Mouse (Mus musculus) liver, postnatal 0 days (tissue): Measurements from ENCODE around the gene Npnt. TPM values are rescaled to one million over a fixed set of nuclear protein-coding genes. Genes with fewer than 3 reads are reported as not detected.

Experiments used
- ATAC-seq: fragments of 200-750 bp; cut with Nextera tagmentation; 2 replicates; pipeline ENCODE4 v1.8.0; 2017; ENCODE audit warnings: mild to moderate bottlenecking, moderate library complexity
- DNase-seq: peaks from one replicate; pipeline ENCODE4 v3.0.0-alpha.2; 2016
- H3K27ac ChIP-seq: fragments of 300-500 bp; sonication (generic); 2 replicates; pipeline ENCODE4 v1.5.1; 2014; ENCODE audit warnings: antibody characterized with exemption, moderate library complexity, mild to moderate bottlenecking, low read depth
- H3K27me3 ChIP-seq: fragments of 300-500 bp; sonication (generic); 2 replicates; pipeline ENCODE4 v1.6.1; 2014; ENCODE audit warnings: low read length, control low read depth, mixed read lengths; ENCODE audit not compliant: insufficient read depth
- H3K36me3 ChIP-seq: fragments of 300-500 bp; sonication (generic); replicated peaks from 2 replicates; pipeline ENCODE4 v1.6.1; 2014; ENCODE audit warnings: mild to moderate bottlenecking, control low read depth, low read length, moderate library complexity, mixed read lengths; ENCODE audit not compliant: insufficient read depth
- H3K4me1 ChIP-seq: fragments of 300-500 bp; sonication (generic); 2 replicates; pipeline ENCODE4 v1.6.1; 2014; ENCODE audit warnings: antibody characterized with exemption, mild to moderate bottlenecking, control low read depth; ENCODE audit not compliant: insufficient read depth
- H3K4me2 ChIP-seq: fragments of 300-500 bp; sonication (generic); 2 replicates; pipeline ENCODE4 v1.6.1; 2014; ENCODE audit warnings: low read depth, mild to moderate bottlenecking, low read length, moderate library complexity, mixed read lengths
- H3K4me3 ChIP-seq: fragments of 300-500 bp; sonication (generic); 2 replicates; pipeline ENCODE4 v1.5.1; 2014; ENCODE audit warnings: low read depth, low read length
- H3K9ac ChIP-seq: fragments of 300-500 bp; sonication (generic); replicated peaks from 2 replicates; pipeline ENCODE4 v1.6.1; 2014; ENCODE audit warnings: mild to moderate bottlenecking, moderate library complexity
- H3K9me3 ChIP-seq: fragments of 300-500 bp; sonication (generic); 2 replicates; pipeline ENCODE4 v1.6.1; 2016; ENCODE audit warnings: mild to moderate bottlenecking, control low read depth, low read length, mixed read lengths
- CTCF ChIP-seq: sonication (generic); IDR thresholded peaks from 2 replicates; pipeline ENCODE4 v1.5.1; 2016; ENCODE audit warnings: antibody characterized with exemption, low read depth
- EP300 ChIP-seq: IDR thresholded peaks from 2 replicates; pipeline ENCODE4 v1.6.1; 2016; ENCODE audit warnings: antibody characterized with exemption, low read depth, mild to moderate bottlenecking
- WGBS: fragments of 180-500 bp; shearing (Covaris S2); extraction: QIAGEN DNeasy Blood & Tissue Kit; methylation state at CpG from one replicate; pipeline ENCODE4 v1.1.7; 2014; ENCODE audit not compliant: insufficient replicate concordance; 5-methylcytosine and 5-hydroxymethylcytosine counted together
- polyA plus RNA-seq: library from polyadenylated mRNA; unstranded; fragments of >200 nt; fragmentation: Nextera tagmentation; extraction: Ambion mirVana; gene quantifications from 2 replicates; pipeline ENCODE4 v1.2.1, GENCODE M21; 2015

Npnt gene
- polyA plus RNA-seq, 1 experiment from 2014 or later: 10.4 TPM

- DNase-seq (peak; percentile 44), ATAC-seq (peak; percentile 64)
- H3K27ac ChIP-seq: peak overlapping the region; percentile 16; the same call in 1 of the 2 replicates
- H3K9me3 ChIP-seq: no peaks in the 10 kb centered on the region
- peak overlapping the region; percentile 62 for H3K4me3 ChIP-seq
- peak overlapping the region; percentile 85 for H3K4me2 ChIP-seq
- no peaks in the 10 kb centered on the region for H3K4me1 ChIP-seq
- H3K9ac ChIP-seq: peak overlapping the region; percentile 61
- TF ChIP-seq EP300 (no peak), CTCF (no peak)
- peaks cover 15% of the 10 kb centered on the region for H3K27me3 ChIP-seq
- H3K36me3 ChIP-seq: no peaks in the 10 kb centered on the region; the same call in 1 of the 2 replicates
- WGBS: under 1% methylated on average over 26 of the region's 26 CpGs
These were observed 706 bp downstream of the Npnt start for GRCm38 (mm10) chr3:132949380-132949790.

GRCm38 (mm10) chr3:132948298-132948795, 1.7 kb downstream of the Npnt start:
- H3K27ac ChIP-seq: no peak overlapping the region
- peak overlapping the region; percentile 29; the same call in 1 of the 2 replicates for H3K4me2 ChIP-seq
- 41% methylated on average over 7 of the region's 7 CpGs for WGBS
- no peak overlapping the region for H3K4me3 ChIP-seq
- no peak overlapping the region for H3K9ac ChIP-seq
- TF ChIP-seq CTCF: no peak
- TF ChIP-seq EP300: no peak
- no peaks in the 10 kb centered on the region; the same call in 1 of the 2 replicates for H3K36me3 ChIP-seq
- ATAC-seq: no peak
- DNase-seq: no peak
- H3K27me3 ChIP-seq: peaks cover 15% of the 10 kb centered on the region
- H3K9me3 ChIP-seq: no peaks in the 10 kb centered on the region
- no peaks in the 10 kb centered on the region for H3K4me1 ChIP-seq

- H3K36me3 ChIP-seq: no peaks in the 10 kb centered on the region; the same call in 1 of the 2 replicates
- DNase-seq: no peak
- no peaks in the 10 kb centered on the region for H3K9me3 ChIP-seq
- peaks cover 15% of the 10 kb centered on the region for H3K27me3 ChIP-seq
- ATAC-seq: no peak
- no peaks in the 10 kb centered on the region; the same call in 1 of the 2 replicates for H3K4me1 ChIP-seq
- no peak overlapping the region for H3K4me3 ChIP-seq
- H3K9ac ChIP-seq: no peak overlapping the region
- no peak overlapping the region for H3K27ac ChIP-seq
- 77% methylated on average over 5 of the region's 5 CpGs for WGBS
- TF ChIP-seq EP300 (no peak), CTCF (no peak)
- H3K4me2 ChIP-seq: no peak overlapping the region
These were observed 4.0 kb downstream of the Npnt start for GRCm38 (mm10) chr3:132946086-132946485.

- H3K9me3 ChIP-seq: no peaks in the 10 kb centered on the region
- no peak for ATAC-seq
- DNase-seq: no peak
- no peak overlapping the region for H3K27ac ChIP-seq
- no peak overlapping the region for H3K4me2 ChIP-seq
- peaks cover 15% of the 10 kb centered on the region for H3K27me3 ChIP-seq
- no peak overlapping the region for H3K4me3 ChIP-seq
- no peaks in the 10 kb centered on the region; the same call in 1 of the 2 replicates for H3K4me1 ChIP-seq
- no peaks in the 10 kb centered on the region; the same call in 1 of the 2 replicates for H3K36me3 ChIP-seq
- 69% methylated on average over 7 of the region's 7 CpGs for WGBS
- no peak for TF ChIP-seq CTCF
- TF ChIP-seq EP300: no peak
- H3K9ac ChIP-seq: no peak overlapping the region
These were observed 4.4 kb downstream of the Npnt start for GRCm38 (mm10) chr3:132945669-132946068.

- DNase-seq (no peak), ATAC-seq (no peak)
- Histone ChIP-seq H3K4me2 (no peak overlapping the region), H3K9ac (no peak overlapping the region), H3K4me3 (no peak overlapping the region), H3K27ac (no peak overlapping the region), H3K36me3 (no peaks in the 10 kb centered on the region; the same call in 1 of the 2 replicates), H3K27me3 (peaks cover 11% of the 10 kb centered on the region), H3K9me3 (no peaks in the 10 kb centered on the region), H3K4me1 (no peaks in the 10 kb centered on the region; the same call in 1 of the 2 replicates)
- TF ChIP-seq CTCF (no peak), EP300 (no peak)
- WGBS: 72% methylated on average over 3 of the region's 3 CpGs
These were observed 5.5 kb downstream of the Npnt start for GRCm38 (mm10) chr3:132944609-132945008.

- WGBS: 65% methylated on average over 7 of the region's 7 CpGs
- TF ChIP-seq EP300: no peak
- no peak for TF ChIP-seq CTCF
- no peak for ATAC-seq
These were observed 5.9 kb downstream of the Npnt start for GRCm38 (mm10) chr3:132944193-132944592.

More at GRCm38 (mm10) chr3:132944193-132944592, 5.9 kb downstream of the Npnt start:
- Histone ChIP-seq H3K36me3 (no peaks in the 10 kb centered on the region; the same call in 1 of the 2 replicates), H3K9ac (no peak overlapping the region), H3K27me3 (peaks cover 8% of the 10 kb centered on the region), H3K4me1 (no peaks in the 10 kb centered on the region; the same call in 1 of the 2 replicates), H3K4me3 (no peak overlapping the region), H3K27ac (no peak overlapping the region), H3K4me2 (no peak overlapping the region), H3K9me3 (no peaks in the 10 kb centered on the region)
- DNase-seq: no peak
